27 mouse cellular contexts compared by ENCODE assay signal in genomic region chr12:69279931-69280469, GRCm38 (mm10). TPM values are rescaled to one million over a fixed set of nuclear protein-coding genes. Genes with fewer than 3 reads are reported as not detected.
DNase-seq lines count a peak whose midpoint lies in the region; ATAC-seq and TF ChIP-seq lines count a peak whose summit lies in the region.
"Had no signal": no experiment of that assay in that cellular context is flagged by ENCODE, and none has a peak within 500 bp of the region (broad histone marks: within the 10 kb centered on the region; RNA-seq: fewer than 3 reads in every experiment).

No protein-coding gene starts in this region.

- no peak for ATAC-seq in embryonic facial prominence, embryonic 14.5 days (ENCODE audit: low read depth)
- 0 out of 2 replicates have a peak, but pooled peaks have one; percentile 71 for ATAC-seq in heart, embryonic 14.5 days (ENCODE audit: insufficient number of reproducible peaks, insufficient read depth, low FRiP score, low read depth)
- no peak for ATAC-seq in liver, embryonic 12.5 days
- ATAC-seq in liver, postnatal 0 days, result no peak
- ATAC-seq in stomach, postnatal 0 days (ENCODE audit: low FRiP score, low TSS enrichment), result peak; percentile 83
- ATAC-seq: forebrain, embryonic 15.5 days; hindbrain, postnatal 0 days; intestine, embryonic 15.5 days; midbrain, embryonic 13.5 days had no signal

- H3K9ac ChIP-seq in embryonic facial prominence, embryonic 14.5 days (ENCODE audit: low read depth, low read length), result no peak overlapping the region
- H3K9ac ChIP-seq in heart, embryonic 14.5 days (ENCODE audit: low read length), result no peak overlapping the region
- H3K9ac ChIP-seq in liver, embryonic 12.5 days, result no peak overlapping the region
- no peak overlapping the region for H3K9ac ChIP-seq in liver, postnatal 0 days (replicated peaks)
- H3K9ac ChIP-seq in stomach, postnatal 0 days (ENCODE audit: low read length), result no peak overlapping the region
- H3K9ac ChIP-seq: embryonic facial prominence, embryonic 12.5 days; forebrain, embryonic 15.5 days; hindbrain, embryonic 12.5 days; intestine, embryonic 15.5 days; liver, embryonic 15.5 days; lung, embryonic 15.5 days; midbrain, embryonic 13.5 days had no signal

- 17% methylated on average over 1 of the region's 1 CpGs for WGBS in embryonic facial prominence, embryonic 14.5 days
- 18% methylated on average over 1 of the region's 1 CpGs for WGBS in embryonic facial prominence, embryonic 10.5 days
- WGBS in heart, embryonic 14.5 days, result 23% methylated on average over 1 of the region's 1 CpGs
- 25% methylated on average over 1 of the region's 1 CpGs for WGBS in liver, embryonic 12.5 days (ENCODE audit: insufficient replicate concordance)
- 4% methylated on average over 1 of the region's 1 CpGs for WGBS in liver, postnatal 0 days (ENCODE audit: insufficient replicate concordance)
- WGBS in stomach, postnatal 0 days, result 26% methylated on average over 1 of the region's 1 CpGs

- H3K4me2 ChIP-seq in embryonic facial prominence, embryonic 14.5 days (ENCODE audit: low read depth, low read length), result no peak overlapping the region
- H3K4me2 ChIP-seq in heart, embryonic 14.5 days (ENCODE audit: low read length), result no peak overlapping the region
- H3K4me2 ChIP-seq in liver, embryonic 12.5 days, result no peak overlapping the region
- H3K4me2 ChIP-seq in liver, postnatal 0 days (ENCODE audit: low read depth, low read length), result no peak overlapping the region
- H3K4me2 ChIP-seq in stomach, postnatal 0 days (replicated peaks; ENCODE audit: low read depth), result no peak overlapping the region
- H3K4me2 ChIP-seq: embryonic facial prominence, embryonic 12.5 days; forebrain, embryonic 15.5 days; hindbrain, embryonic 12.5 days; intestine, embryonic 15.5 days; liver, embryonic 15.5 days; lung, embryonic 15.5 days; midbrain, embryonic 13.5 days had no signal

- TF ChIP-seq EP300 in liver, postnatal 0 days (IDR thresholded peaks at IDR 0.05; ENCODE audit: low read depth), result no peak
- no peak for TF ChIP-seq EP300 in stomach, postnatal 0 days (optimal IDR thresholded peaks at IDR 0.05)

- DNase-seq in embryonic facial prominence, embryonic 14.5 days (ENCODE audit: low spot score), result peak; percentile 11
- DNase-seq in embryonic facial prominence, embryonic 10.5 days (ENCODE audit: low spot score), result no peak
- DNase-seq in heart, adult 8-10 months (ENCODE audit: low spot score), result no peak
- DNase-seq in liver, postnatal 0 days, result no peak
- peak; percentile 38 for DNase-seq in stomach, postnatal 0 days (ENCODE audit: low spot score)
- DNase-seq: adrenal gland, adult 2 months; cerebellum, adult 2 months; cerebellum, postnatal 14 days; gastrocnemius, postnatal 25 days; heart, adult 2 months; kidney, adult 2 months; kidney, postnatal 36 days; liver; thymus, postnatal 4 days had no signal

- no peaks in the 10 kb centered on the region for H3K36me3 ChIP-seq in embryonic facial prominence, embryonic 14.5 days (ENCODE audit: control insufficient read depth, insufficient read depth, low read length)
- H3K36me3 ChIP-seq in embryonic facial prominence, embryonic 10.5 days (replicated peaks), result no peaks in the 10 kb centered on the region
- no peaks in the 10 kb centered on the region for H3K36me3 ChIP-seq in heart, embryonic 14.5 days (ENCODE audit: control insufficient read depth, insufficient read depth, low read length)
- no peaks in the 10 kb centered on the region for H3K36me3 ChIP-seq in liver, embryonic 12.5 days
- H3K36me3 ChIP-seq in liver, postnatal 0 days (replicated peaks; ENCODE audit: insufficient read depth, low read length), result no peaks in the 10 kb centered on the region
- no peaks in the 10 kb centered on the region for H3K36me3 ChIP-seq in stomach, postnatal 0 days (ENCODE audit: control insufficient read depth, insufficient read depth, low read length)
- H3K36me3 ChIP-seq: embryonic facial prominence, embryonic 12.5 days; forebrain, embryonic 10.5 days; forebrain, embryonic 15.5 days; hindbrain, embryonic 12.5 days; intestine, embryonic 15.5 days; liver, embryonic 15.5 days; lung, embryonic 15.5 days; midbrain, embryonic 13.5 days had no signal

- H3K27ac ChIP-seq in embryonic facial prominence, embryonic 14.5 days (replicated peaks; ENCODE audit: low read depth, low read length), result no peak overlapping the region
- H3K27ac ChIP-seq in embryonic facial prominence, embryonic 10.5 days (replicated peaks), result no peak overlapping the region
- H3K27ac ChIP-seq in heart, embryonic 14.5 days (replicated peaks in 1 of 2; ENCODE audit: control insufficient read depth in 1 of 2, insufficient read depth in 1 of 2, low read depth in 2 of 2, low read length in 2 of 2), result peak overlapping the region; percentile 40 to 62; a peak in 3 of 4 replicates
- H3K27ac ChIP-seq in liver, embryonic 12.5 days, result 0 out of 2 replicates have a peak overlapping the region, but pooled peaks have one; percentile 12
- H3K27ac ChIP-seq in liver, postnatal 0 days (ENCODE audit: low read depth), result no peak overlapping the region
- peak overlapping the region; percentile 20 for H3K27ac ChIP-seq in stomach, postnatal 0 days (replicated peaks)
- H3K27ac ChIP-seq: embryonic facial prominence, embryonic 12.5 days; forebrain, embryonic 10.5 days; forebrain, embryonic 15.5 days; heart, adult 2 months; hindbrain, embryonic 12.5 days; hindbrain, postnatal 0 days; intestine, embryonic 15.5 days; layer of hippocampus, adult 2 months; left cerebral cortex, adult 2 months; liver, embryonic 15.5 days; lung, embryonic 15.5 days; midbrain, embryonic 13.5 days had no signal

- H3K27me3 ChIP-seq in embryonic facial prominence, embryonic 14.5 days (replicated peaks; ENCODE audit: control insufficient read depth, insufficient read depth, low read length), result no peaks in the 10 kb centered on the region
- no peaks in the 10 kb centered on the region for H3K27me3 ChIP-seq in embryonic facial prominence, embryonic 10.5 days (replicated peaks; ENCODE audit: low read depth, poor library complexity, severe bottlenecking)
- H3K27me3 ChIP-seq in heart, embryonic 14.5 days (ENCODE audit: control insufficient read depth, insufficient read depth, low read length), result no peaks in the 10 kb centered on the region
- H3K27me3 ChIP-seq in liver, embryonic 12.5 days (replicated peaks), result no peaks in the 10 kb centered on the region
- no peaks in the 10 kb centered on the region for H3K27me3 ChIP-seq in liver, postnatal 0 days (ENCODE audit: insufficient read depth, low read length)
- no peaks in the 10 kb centered on the region for H3K27me3 ChIP-seq in stomach, postnatal 0 days (ENCODE audit: control insufficient read depth, insufficient read depth, low read length)
- H3K27me3 ChIP-seq: embryonic facial prominence, embryonic 12.5 days; forebrain, embryonic 15.5 days; hindbrain, embryonic 12.5 days; intestine, embryonic 15.5 days; liver, embryonic 15.5 days; lung, embryonic 15.5 days; midbrain, embryonic 13.5 days had no signal

- H3K4me1 ChIP-seq in embryonic facial prominence, embryonic 14.5 days (ENCODE audit: control insufficient read depth, insufficient read depth, low read length), result no peaks in the 10 kb centered on the region
- no peaks in the 10 kb centered on the region for H3K4me1 ChIP-seq in embryonic facial prominence, embryonic 10.5 days
- H3K4me1 ChIP-seq in heart, embryonic 14.5 days (ENCODE audit: control insufficient read depth in 2 of 2, insufficient read depth in 2 of 2, low read length in 2 of 2), result no peaks in the 10 kb centered on the region
- H3K4me1 ChIP-seq in liver, embryonic 12.5 days, result peaks cover 8% of the 10 kb centered on the region; the same call in 1 of the 2 replicates
- H3K4me1 ChIP-seq in liver, postnatal 0 days (ENCODE audit: insufficient read depth), result no peaks in the 10 kb centered on the region
- no peaks in the 10 kb centered on the region for H3K4me1 ChIP-seq in stomach, postnatal 0 days (replicated peaks; ENCODE audit: control insufficient read depth, insufficient read depth)
- H3K4me1 ChIP-seq: embryonic facial prominence, embryonic 12.5 days; forebrain, embryonic 10.5 days; forebrain, embryonic 15.5 days; hindbrain, embryonic 12.5 days; intestine, embryonic 15.5 days; liver, embryonic 15.5 days; lung, embryonic 15.5 days; midbrain, embryonic 13.5 days had no signal

- no peak for TF ChIP-seq CTCF in liver, postnatal 0 days (IDR thresholded peaks at IDR 0.05; ENCODE audit: low read depth)
- no peak for TF ChIP-seq CTCF in stomach, postnatal 0 days (IDR thresholded peaks at IDR 0.05; ENCODE audit: low read depth)

- no peak overlapping the region for H3K4me3 ChIP-seq in embryonic facial prominence, embryonic 14.5 days (ENCODE audit: low read depth, low read length)
- H3K4me3 ChIP-seq in embryonic facial prominence, embryonic 10.5 days, result no peak overlapping the region
- H3K4me3 ChIP-seq in heart, embryonic 14.5 days (ENCODE audit: control insufficient read depth in 1 of 2, insufficient read depth in 1 of 2, low read depth in 1 of 2, low read length in 2 of 2), result no peak overlapping the region
- no peak overlapping the region for H3K4me3 ChIP-seq in liver, embryonic 12.5 days
- no peak overlapping the region for H3K4me3 ChIP-seq in liver, postnatal 0 days (ENCODE audit: low read depth, low read length)
- no peak overlapping the region for H3K4me3 ChIP-seq in stomach, postnatal 0 days (ENCODE audit: low read depth, low read length)
- H3K4me3 ChIP-seq: embryonic facial prominence, embryonic 12.5 days; forebrain, embryonic 10.5 days; forebrain, embryonic 15.5 days; heart, adult 2 months; hindbrain, embryonic 12.5 days; intestine, embryonic 15.5 days; layer of hippocampus, adult 2 months; left cerebral cortex, adult 2 months; liver, embryonic 15.5 days; lung, embryonic 15.5 days; midbrain, embryonic 13.5 days had no signal

- H3K9me3 ChIP-seq in embryonic facial prominence, embryonic 14.5 days (ENCODE audit: control insufficient read depth, low read length), result no peaks in the 10 kb centered on the region
- H3K9me3 ChIP-seq in embryonic facial prominence, embryonic 10.5 days, result no peaks in the 10 kb centered on the region
- H3K9me3 ChIP-seq in heart, embryonic 14.5 days (ENCODE audit: control insufficient read depth, low read length), result no peaks in the 10 kb centered on the region
- H3K9me3 ChIP-seq in liver, embryonic 12.5 days (replicated peaks), result no peaks in the 10 kb centered on the region
- H3K9me3 ChIP-seq in liver, postnatal 0 days (ENCODE audit: low read length), result no peaks in the 10 kb centered on the region
- no peaks in the 10 kb centered on the region for H3K9me3 ChIP-seq in stomach, postnatal 0 days (ENCODE audit: control insufficient read depth, low read length)
- H3K9me3 ChIP-seq: embryonic facial prominence, embryonic 12.5 days; forebrain, embryonic 10.5 days; forebrain, embryonic 15.5 days; hindbrain, embryonic 12.5 days; intestine, embryonic 15.5 days; liver, embryonic 15.5 days; lung, embryonic 15.5 days; midbrain, embryonic 13.5 days had no signal

RNA-seq across cellular contexts. Expression of gene Klhdc2, which starts 16.5 kb away (rescaled TPM):
- polyA plus RNA-seq in embryonic facial prominence, embryonic 14.5 days (2014; fragmentation: Nextera tagmentation; extraction: Ambion mirVana), result 124 and 133 TPM in 2 replicates
- 205 and 213 TPM in 2 replicates for polyA plus RNA-seq in embryonic facial prominence, embryonic 10.5 days (2016; fragmentation: Nextera tagmentation; extraction: Ambion mirVana)
- 137 and 144 TPM in 2 replicates for polyA plus RNA-seq in heart, embryonic 14.5 days (2014; fragmentation: Nextera tagmentation; extraction: Ambion mirVana)
- total RNA-seq in heart, adult 8-10 months (2022), result 100 to 1,000 TPM in 3 of 4 experiments, 10 to 100 TPM in 1; 100.0 to 112 (median 105) TPM
- polyA plus RNA-seq in liver, embryonic 12.5 days (2016; fragmentation: Nextera tagmentation; extraction: Ambion mirVana), result 122 and 123 TPM in 2 replicates
- polyA plus RNA-seq in liver, postnatal 0 days (2015; fragmentation: Nextera tagmentation; extraction: Ambion mirVana), result 54.2 and 59.3 TPM in 2 replicates
- polyA plus RNA-seq in stomach, postnatal 0 days (2015; fragmentation: Nextera tagmentation; extraction: Ambion mirVana), result 60.6 and 61.6 TPM in 2 replicates

RNA-seq across cellular contexts. Expression of gene Klhdc1, which starts 39.0 kb away (rescaled TPM):
- polyA plus RNA-seq in embryonic facial prominence, embryonic 14.5 days (2014; fragmentation: Nextera tagmentation; extraction: Ambion mirVana), result 9.0 and 9.8 TPM in 2 replicates
- polyA plus RNA-seq in embryonic facial prominence, embryonic 10.5 days (2016; fragmentation: Nextera tagmentation; extraction: Ambion mirVana), result 1.8 and 4.0 TPM in 2 replicates
- 11.5 and 13.6 TPM in 2 replicates for polyA plus RNA-seq in heart, embryonic 14.5 days (2014; fragmentation: Nextera tagmentation; extraction: Ambion mirVana)
- total RNA-seq in heart, adult 8-10 months (2022), result 10 to 100 TPM; 43.3 to 53.9 (median 48.2) TPM
- 5.0 and 5.4 TPM in 2 replicates for polyA plus RNA-seq in liver, embryonic 12.5 days (2016; fragmentation: Nextera tagmentation; extraction: Ambion mirVana)
- polyA plus RNA-seq in liver, postnatal 0 days (2015; fragmentation: Nextera tagmentation; extraction: Ambion mirVana), result 5.9 and 6.1 TPM in 2 replicates
- polyA plus RNA-seq in stomach, postnatal 0 days (2015; fragmentation: Nextera tagmentation; extraction: Ambion mirVana), result 20.2 and 20.4 TPM in 2 replicates

RNA-seq across cellular contexts. Expression of gene Pole2, which starts 52.0 kb away (rescaled TPM):
- polyA plus RNA-seq in embryonic facial prominence, embryonic 14.5 days (2014; fragmentation: Nextera tagmentation; extraction: Ambion mirVana), result 21.4 and 23.9 TPM in 2 replicates
- 28.8 and 32.0 TPM in 2 replicates for polyA plus RNA-seq in embryonic facial prominence, embryonic 10.5 days (2016; fragmentation: Nextera tagmentation; extraction: Ambion mirVana)
- polyA plus RNA-seq in heart, embryonic 14.5 days (2014; fragmentation: Nextera tagmentation; extraction: Ambion mirVana), result 15.4 and 16.8 TPM in 2 replicates
- under 1 TPM; 0.17 to 0.65 (median 0.35) TPM for total RNA-seq in heart, adult 8-10 months (2022)
- polyA plus RNA-seq in liver, embryonic 12.5 days (2016; fragmentation: Nextera tagmentation; extraction: Ambion mirVana), result 31.1 and 31.5 TPM in 2 replicates
- polyA plus RNA-seq in liver, postnatal 0 days (2015; fragmentation: Nextera tagmentation; extraction: Ambion mirVana), result 8.0 and 9.3 TPM in 2 replicates
- polyA plus RNA-seq in stomach, postnatal 0 days (2015; fragmentation: Nextera tagmentation; extraction: Ambion mirVana), result 8.0 and 9.0 TPM in 2 replicates

Comparison
In these comparisons a context has a peak if more than half of its experiments do, and no peak if none do; other contexts are left out.
1. DNase-seq: peak in embryonic facial prominence, embryonic 14.5 days (single experiment) and stomach, postnatal 0 days (single experiment); none in embryonic facial prominence, embryonic 10.5 days (single experiment), heart, adult 8-10 months (single experiment) and liver, postnatal 0 days (single experiment).
2. H3K27ac ChIP-seq: peak in heart, embryonic 14.5 days (2 of 2), liver, embryonic 12.5 days (single experiment) and stomach, postnatal 0 days (single experiment); none in embryonic facial prominence, embryonic 14.5 days (single experiment), embryonic facial prominence, embryonic 10.5 days (single experiment) and liver, postnatal 0 days (single experiment).
3. ATAC-seq: peak in heart, embryonic 14.5 days (single experiment) and stomach, postnatal 0 days (single experiment); none in embryonic facial prominence, embryonic 14.5 days (single experiment), liver, embryonic 12.5 days (single experiment) and liver, postnatal 0 days (single experiment).